Mouse (Mus musculus) hindbrain, embryonic 12.5 days (tissue): ENCODE data around the gene Ccdc158. TPM values are rescaled to one million over a fixed set of nuclear protein-coding genes. Genes with fewer than 3 reads are reported as not detected.

Source experiments
- ATAC-seq: fragments of 200-750 bp; cut with Nextera tagmentation; 2 replicates; pipeline ENCODE4 v1.8.0; 2017; ENCODE audit warnings: moderate TSS enrichment; ENCODE audit not compliant: low FRiP score
- H3K27ac ChIP-seq: fragments of 300-500 bp; sonication (generic); 2 replicates; pipeline ENCODE4 v1.5.1; 2016; ENCODE audit warnings: mild to moderate bottlenecking
- H3K27me3 ChIP-seq: fragments of 300-500 bp; sonication (generic); 2 replicates; pipeline ENCODE4 v1.6.1; 2016; ENCODE audit warnings: mild to moderate bottlenecking
- H3K36me3 ChIP-seq: fragments of 300-500 bp; sonication (generic); 2 replicates; pipeline ENCODE4 v1.6.1; 2016; ENCODE audit warnings: mild to moderate bottlenecking
- H3K4me1 ChIP-seq: fragments of 300-500 bp; sonication (generic); 2 replicates; pipeline ENCODE4 v1.6.1; 2016
- H3K4me2 ChIP-seq: fragments of 300-500 bp; sonication (generic); replicated peaks from 2 replicates; pipeline ENCODE4 v1.6.1; 2016; ENCODE audit warnings: mild to moderate bottlenecking
- H3K4me3 ChIP-seq: fragments of 300-500 bp; sonication (generic); 2 replicates; pipeline ENCODE4 v1.5.1; 2016; ENCODE audit warnings: mild to moderate bottlenecking
- H3K9ac ChIP-seq: fragments of 300-500 bp; sonication (generic); 2 replicates; pipeline ENCODE4 v1.6.1; 2016; ENCODE audit warnings: mild to moderate bottlenecking, moderate library complexity
- H3K9me3 ChIP-seq: fragments of 300-500 bp; sonication (generic); replicated peaks from 2 replicates; pipeline ENCODE4 v1.6.1; 2016; ENCODE audit warnings: mild to moderate bottlenecking
- WGBS: fragments of 180-500 bp; shearing (Covaris S2); methylation state at CpG from one replicate; pipeline ENCODE4 v1.1.7; 2016; 5-methylcytosine and 5-hydroxymethylcytosine counted together
- polyA plus RNA-seq: library from polyadenylated mRNA; unstranded; fragments of >200 nt; fragmentation: Nextera tagmentation; extraction: Ambion mirVana; gene quantifications from 2 replicates; pipeline ENCODE4 v1.2.1, GENCODE M21; 2016

The Ccdc158 gene
- polyA plus RNA-seq, 1 experiment from 2014 or later: 0.52 TPM

GRCm38 (mm10) chr5:92683351-92683807, 8.3 kb upstream of the Ccdc158 start, which contains the start of gene Shroom3:
Gene Shroom3, plus strand, starts transcription at chr5:92683435.
- WGBS: under 1% methylated on average over 26 of the region's 26 CpGs
- H3K36me3 ChIP-seq: no peaks in the 10 kb centered on the region
- no peak; the same call in 1 of the 2 replicates for ATAC-seq
- H3K4me2 ChIP-seq: peak within 1 kb of the TSS; percentile 97
- peak within 1 kb of the TSS; percentile 66 for H3K9ac ChIP-seq
- H3K4me3 ChIP-seq: peak within 1 kb of the TSS; percentile 52
- peaks cover 11% of the 10 kb centered on the region; the same call in 1 of the 2 replicates for H3K4me1 ChIP-seq
- no peaks in the 10 kb centered on the region; the same call in 1 of the 2 replicates for H3K9me3 ChIP-seq
- peak within 1 kb of the TSS; percentile 55; the same call in 1 of the 2 replicates for H3K27ac ChIP-seq
- no peaks in the 10 kb centered on the region for H3K27me3 ChIP-seq

DNA sequence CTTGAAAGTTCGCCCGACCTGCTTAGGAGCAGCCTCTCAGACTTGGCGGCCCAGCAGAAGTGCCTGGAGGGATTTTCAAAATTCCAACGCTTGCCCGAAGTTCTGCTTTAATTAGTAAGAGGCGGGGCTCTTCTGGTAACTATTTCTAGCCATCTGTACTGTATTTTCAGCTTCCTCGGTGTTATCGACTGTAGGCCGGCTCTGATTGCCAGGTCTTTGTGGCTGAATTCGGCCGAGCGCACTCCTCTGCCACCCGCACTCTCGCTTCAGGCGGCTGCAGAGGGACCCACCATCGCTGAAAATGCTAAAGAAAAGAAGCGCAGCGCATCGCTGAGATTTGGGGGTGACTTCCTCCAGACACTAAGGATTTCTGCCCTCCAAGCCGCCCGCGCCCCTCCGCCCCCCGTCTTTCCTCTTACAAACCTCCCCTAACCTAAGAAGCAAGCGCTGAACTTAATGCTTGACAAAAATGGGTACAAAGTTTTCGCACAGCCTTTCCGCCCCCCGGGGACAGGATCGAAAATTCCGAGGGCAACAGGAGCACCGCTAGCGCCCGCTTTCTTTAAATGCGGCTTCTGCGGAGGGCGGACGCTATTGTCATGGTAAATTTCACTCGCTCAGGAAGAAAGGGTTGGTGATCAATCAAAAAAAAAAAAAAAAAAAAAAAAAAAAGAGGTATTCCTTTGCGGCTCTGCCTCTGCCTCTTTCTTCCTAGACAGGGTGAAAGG, 7.7 kb upstream of the Ccdc158 start:
- peaks cover 11% of the 10 kb centered on the region; the same call in 1 of the 2 replicates for H3K4me1 ChIP-seq
- H3K9ac ChIP-seq: peak overlapping the region; percentile 66
- peak; percentile 21; the same call in 1 of the 2 replicates for ATAC-seq
- H3K36me3 ChIP-seq: no peaks in the 10 kb centered on the region
- peak overlapping the region; percentile 97 for H3K4me2 ChIP-seq
- H3K27ac ChIP-seq: peak overlapping the region; percentile 55; the same call in 1 of the 2 replicates
- H3K4me3 ChIP-seq: peak overlapping the region; percentile 52
- under 1% methylated on average over 39 of the region's 39 CpGs for WGBS
- no peaks in the 10 kb centered on the region for H3K27me3 ChIP-seq
- H3K9me3 ChIP-seq: no peaks in the 10 kb centered on the region; the same call in 1 of the 2 replicates

DNA sequence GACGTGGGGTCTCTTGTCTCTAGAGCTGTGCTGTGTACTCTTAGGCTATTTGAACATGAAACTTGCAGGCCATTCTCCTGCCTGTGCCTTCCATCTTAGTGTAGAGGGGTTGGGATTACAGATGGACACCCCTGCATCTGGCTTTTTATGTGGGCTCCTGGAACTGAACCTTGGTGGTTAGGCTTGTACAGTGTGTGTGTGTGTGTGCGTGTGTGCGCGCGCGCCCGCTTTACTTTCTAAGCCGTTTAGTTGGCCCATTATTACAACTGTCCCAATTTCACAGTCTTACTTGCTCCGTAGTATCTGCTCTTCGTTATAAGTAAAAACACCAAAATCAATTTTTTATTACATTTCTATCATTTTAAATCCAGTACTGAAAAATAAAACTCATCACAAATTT, 6.8 kb upstream of the Ccdc158 start:
- Histone ChIP-seq H3K9me3 (no peaks in the 10 kb centered on the region; the same call in 1 of the 2 replicates), H3K4me1 (peaks cover 11% of the 10 kb centered on the region; the same call in 1 of the 2 replicates), H3K36me3 (no peaks in the 10 kb centered on the region), H3K4me2 (no peak overlapping the region), H3K9ac (no peak overlapping the region), H3K27ac (no peak overlapping the region), H3K4me3 (no peak overlapping the region), H3K27me3 (no peaks in the 10 kb centered on the region)
- WGBS: 86% methylated on average over 10 of the region's 10 CpGs
- no peak for ATAC-seq

- no peak for ATAC-seq
Observed at GRCm38 (mm10) chr5:92679441-92679840, 4.4 kb upstream of the Ccdc158 start.

DNA sequence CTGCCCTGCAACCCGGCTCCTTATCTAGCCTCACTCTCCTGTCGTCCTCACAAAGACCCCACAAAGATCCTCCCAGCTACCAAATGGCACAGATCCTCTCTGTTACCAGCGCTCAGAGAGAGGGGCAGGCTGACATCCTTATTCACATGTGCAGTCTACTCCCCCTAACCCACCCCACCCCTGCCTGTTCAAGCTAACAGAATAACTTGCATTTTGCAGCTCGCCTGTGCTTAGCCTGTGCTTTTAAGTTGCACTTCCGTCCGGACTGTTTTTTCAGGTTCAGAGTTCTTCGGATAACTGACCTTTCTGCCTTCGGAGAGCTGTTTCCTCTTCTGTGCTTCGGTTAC, 476 bp upstream of the Ccdc158 start:
- Histone ChIP-seq H3K4me1 (peaks cover 11% of the 10 kb centered on the region), H3K27ac (no peak overlapping the region), H3K36me3 (no peaks in the 10 kb centered on the region), H3K4me3 (peak overlapping the region; percentile 41), H3K27me3 (no peaks in the 10 kb centered on the region), H3K9me3 (no peaks in the 10 kb centered on the region), H3K9ac (peak overlapping the region; percentile 13; the same call in 1 of the 2 replicates), H3K4me2 (peak overlapping the region; percentile 56)
- 0% methylated on average over 9 of the region's 9 CpGs for WGBS
- no peak for ATAC-seq

More at GRCm38 (mm10) chr5:92679441-92679840, 4.4 kb upstream of the Ccdc158 start:
- no peaks in the 10 kb centered on the region for H3K9me3 ChIP-seq
- no peak overlapping the region for H3K4me2 ChIP-seq
- H3K9ac ChIP-seq: no peak overlapping the region
- no peak overlapping the region for H3K27ac ChIP-seq
- H3K36me3 ChIP-seq: no peaks in the 10 kb centered on the region
- H3K4me3 ChIP-seq: no peak overlapping the region
- WGBS: 31% methylated on average over 4 of the region's 4 CpGs
- H3K27me3 ChIP-seq: no peaks in the 10 kb centered on the region
- H3K4me1 ChIP-seq: peaks cover 22% of the 10 kb centered on the region

GRCm38 (mm10) chr5:92666860-92667259, 8.2 kb downstream of the Ccdc158 start:
- WGBS: 81% methylated on average over 5 of the region's 5 CpGs
- no peak overlapping the region for H3K4me2 ChIP-seq
- no peaks in the 10 kb centered on the region for H3K27me3 ChIP-seq
- H3K4me1 ChIP-seq: no peaks in the 10 kb centered on the region
- no peak overlapping the region for H3K27ac ChIP-seq
- H3K4me3 ChIP-seq: no peak overlapping the region
- H3K9ac ChIP-seq: no peak overlapping the region
- no peak for ATAC-seq
- no peaks in the 10 kb centered on the region for H3K9me3 ChIP-seq
- no peaks in the 10 kb centered on the region for H3K36me3 ChIP-seq

GRCm38 (mm10) chr5:92664321-92664720, 10.8 kb downstream of the Ccdc158 start:
- no peak overlapping the region for H3K4me2 ChIP-seq
- H3K27me3 ChIP-seq: no peaks in the 10 kb centered on the region
- H3K4me1 ChIP-seq: no peaks in the 10 kb centered on the region
- 69% methylated on average over 2 of the region's 2 CpGs for WGBS
- H3K9me3 ChIP-seq: no peaks in the 10 kb centered on the region
- no peak for ATAC-seq
- no peaks in the 10 kb centered on the region for H3K36me3 ChIP-seq
- H3K4me3 ChIP-seq: no peak overlapping the region
- no peak overlapping the region for H3K27ac ChIP-seq
- no peak overlapping the region for H3K9ac ChIP-seq

DNA sequence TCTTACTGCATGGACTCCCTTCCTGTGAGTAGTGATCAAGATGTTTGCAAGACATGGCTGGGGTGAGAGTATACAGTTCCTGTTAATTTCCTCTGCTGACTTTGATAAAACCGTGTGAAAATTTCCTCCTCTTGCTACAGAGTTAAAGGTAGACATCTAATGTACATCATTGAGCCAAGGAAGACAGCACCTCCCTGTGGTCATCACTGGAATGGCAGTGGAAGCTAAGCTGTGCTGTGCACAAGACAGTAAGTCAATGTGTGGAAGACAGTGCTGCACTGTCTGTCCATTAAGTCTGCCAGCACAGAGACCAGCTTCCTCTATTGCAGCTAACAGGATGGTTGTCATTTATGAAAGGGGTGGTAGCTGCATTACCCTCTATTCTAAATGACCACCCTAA, 18.8 kb downstream of the Ccdc158 start:
- H3K4me3 ChIP-seq: no peak overlapping the region
- H3K9me3 ChIP-seq: no peaks in the 10 kb centered on the region
- no peak overlapping the region for H3K27ac ChIP-seq
- no peak overlapping the region for H3K4me2 ChIP-seq
- WGBS: 15% methylated on average over 1 of the region's 1 CpGs
- ATAC-seq: no peak
- H3K9ac ChIP-seq: no peak overlapping the region
- H3K4me1 ChIP-seq: no peaks in the 10 kb centered on the region
- no peaks in the 10 kb centered on the region for H3K36me3 ChIP-seq
- no peaks in the 10 kb centered on the region for H3K27me3 ChIP-seq

DNA sequence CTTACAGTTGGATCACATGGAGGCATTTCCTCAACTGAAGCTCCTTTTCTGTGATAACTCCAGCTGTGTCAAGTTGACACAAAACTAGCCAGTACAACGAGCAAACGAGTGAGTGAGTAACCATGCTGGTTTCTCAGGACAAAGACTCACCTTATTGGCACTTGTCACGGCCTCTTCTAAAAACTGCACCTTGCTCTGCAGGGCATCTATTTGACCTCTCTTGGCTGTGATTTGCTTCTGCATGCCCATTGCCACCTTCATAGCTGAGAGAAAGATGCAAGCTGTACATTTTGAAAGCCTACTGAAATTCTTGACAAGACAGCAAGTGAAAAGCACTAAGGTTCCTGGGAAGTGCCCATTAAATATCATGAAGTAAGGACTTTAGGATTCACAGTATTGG, 34.2 kb downstream of the Ccdc158 start:
- no peaks in the 10 kb centered on the region for H3K36me3 ChIP-seq
- no peak overlapping the region for H3K27ac ChIP-seq
- no peak overlapping the region for H3K4me2 ChIP-seq
- ATAC-seq: no peak
- no peaks in the 10 kb centered on the region for H3K27me3 ChIP-seq
- H3K4me1 ChIP-seq: no peaks in the 10 kb centered on the region
- 90% methylated on average over 3 of the region's 3 CpGs for WGBS
- H3K4me3 ChIP-seq: no peak overlapping the region
- H3K9ac ChIP-seq: no peak overlapping the region
- H3K9me3 ChIP-seq: no peaks in the 10 kb centered on the region

GRCm38 (mm10) chr5:92635891-92636290, 39.2 kb downstream of the Ccdc158 start:
- H3K4me3 ChIP-seq: no peak overlapping the region
- no peaks in the 10 kb centered on the region for H3K9me3 ChIP-seq
- H3K9ac ChIP-seq: no peak overlapping the region
- no peaks in the 10 kb centered on the region for H3K4me1 ChIP-seq
- no peak for ATAC-seq
- no peak overlapping the region for H3K4me2 ChIP-seq
- 92% methylated on average over 5 of the region's 5 CpGs for WGBS
- H3K27me3 ChIP-seq: no peaks in the 10 kb centered on the region
- H3K36me3 ChIP-seq: no peaks in the 10 kb centered on the region
- no peak overlapping the region for H3K27ac ChIP-seq

- no peaks in the 10 kb centered on the region for H3K4me1 ChIP-seq
- H3K27ac ChIP-seq: no peak overlapping the region
- 72% methylated on average over 3 of the region's 3 CpGs for WGBS
- no peaks in the 10 kb centered on the region for H3K27me3 ChIP-seq
- no peak for ATAC-seq
- H3K9me3 ChIP-seq: no peaks in the 10 kb centered on the region
- H3K9ac ChIP-seq: no peak overlapping the region
- H3K36me3 ChIP-seq: no peaks in the 10 kb centered on the region
- no peak overlapping the region for H3K4me3 ChIP-seq
- H3K4me2 ChIP-seq: no peak overlapping the region
Observed at GRCm38 (mm10) chr5:92634916-92635315, 40.2 kb downstream of the Ccdc158 start.

DNA sequence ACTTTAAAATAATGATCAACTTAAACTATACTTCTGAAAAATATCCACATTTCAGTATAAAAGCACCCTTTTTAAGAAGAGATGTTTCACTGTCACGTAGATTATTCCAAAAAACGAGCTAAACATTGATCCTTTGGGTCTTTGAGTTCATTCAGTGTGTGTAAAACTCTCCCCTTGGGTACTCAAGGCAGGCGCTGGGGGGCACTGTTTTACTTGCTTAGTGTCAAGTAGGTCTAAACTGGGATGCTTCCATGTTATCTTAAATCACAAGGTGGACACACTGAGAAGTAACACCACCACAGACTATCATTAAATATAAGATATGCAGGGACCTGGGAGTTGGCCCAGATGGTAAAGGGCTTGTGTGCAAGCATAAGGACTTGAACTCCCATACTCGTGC, 41.5 kb downstream of the Ccdc158 start:
- H3K36me3 ChIP-seq: no peaks in the 10 kb centered on the region
- H3K4me2 ChIP-seq: no peak overlapping the region
- H3K9ac ChIP-seq: no peak overlapping the region
- WGBS: 62% methylated on average over 4 of the region's 4 CpGs
- no peak overlapping the region for H3K27ac ChIP-seq
- no peak overlapping the region for H3K4me3 ChIP-seq
- no peak for ATAC-seq
- H3K9me3 ChIP-seq: no peaks in the 10 kb centered on the region
- no peaks in the 10 kb centered on the region for H3K4me1 ChIP-seq
- no peaks in the 10 kb centered on the region for H3K27me3 ChIP-seq

DNA sequence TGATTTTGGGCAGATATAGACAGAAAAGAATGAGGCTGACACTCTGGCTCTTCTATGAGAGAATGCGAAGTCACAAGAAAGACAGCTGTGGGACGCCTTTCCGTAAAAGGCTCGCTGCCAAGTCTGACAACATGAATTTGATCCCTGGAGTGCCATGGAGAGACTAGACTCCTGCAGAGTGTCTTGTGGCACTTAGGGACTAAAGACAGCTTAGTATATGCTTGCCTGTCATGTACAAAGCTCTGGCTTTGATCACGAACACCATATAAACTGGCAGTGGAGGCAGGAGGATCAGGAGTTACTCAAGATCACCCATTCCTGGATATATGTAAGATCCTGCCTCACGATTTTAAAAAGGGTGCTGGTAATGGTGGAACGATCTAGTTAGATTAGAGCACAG, 47.2 kb downstream of the Ccdc158 start:
- H3K27ac ChIP-seq: no peak overlapping the region
- H3K9ac ChIP-seq: no peak overlapping the region
- 87% methylated on average over 7 of the region's 7 CpGs for WGBS
- H3K4me2 ChIP-seq: no peak overlapping the region
- H3K9me3 ChIP-seq: no peaks in the 10 kb centered on the region
- H3K27me3 ChIP-seq: no peaks in the 10 kb centered on the region
- H3K36me3 ChIP-seq: no peaks in the 10 kb centered on the region
- no peak overlapping the region for H3K4me3 ChIP-seq
- no peak for ATAC-seq
- no peaks in the 10 kb centered on the region for H3K4me1 ChIP-seq
